ENCODE assay signal across 8 mouse cellular contexts in the genomic region with DNA sequence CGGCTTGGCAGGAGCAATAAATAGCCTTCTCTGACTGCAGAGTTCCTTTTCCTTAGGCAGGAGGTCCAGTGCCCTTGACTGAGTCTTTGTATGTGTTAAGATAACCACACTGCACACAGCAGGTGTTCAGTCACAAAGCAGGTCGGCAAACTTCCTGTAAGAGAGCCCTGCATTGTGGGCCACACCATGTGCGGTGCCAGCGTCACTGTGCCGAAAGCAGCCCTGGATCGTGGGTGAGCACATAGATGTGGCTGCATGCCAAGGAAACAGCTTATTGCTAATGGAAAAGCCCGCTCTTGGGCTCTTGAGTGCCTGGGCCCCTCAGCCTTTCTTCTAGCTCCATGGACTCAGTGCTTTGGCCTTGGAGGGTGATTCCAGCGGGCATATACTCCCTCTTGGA. TPM values are rescaled to one million over a fixed set of nuclear protein-coding genes. Genes with fewer than 3 reads are reported as not detected.
DNase-seq lines count a peak whose midpoint lies in the region; ATAC-seq and TF ChIP-seq lines count a peak whose summit lies in the region.

No protein-coding gene starts in this region.

- H3K27me3 ChIP-seq in cerebellum, adult 2 months (ENCODE audit: control insufficient read depth, insufficient read depth, low read length): no peaks in the 10 kb centered on the region
- no peaks in the 10 kb centered on the region for H3K27me3 ChIP-seq in lung, embryonic 15.5 days

- H3K4me2 ChIP-seq in lung, embryonic 15.5 days: no peak overlapping the region

- no peaks in the 10 kb centered on the region for H3K9me3 ChIP-seq in lung, embryonic 15.5 days

- peak overlapping the region; percentile 44 for H3K27ac ChIP-seq in cerebellum, adult 2 months (ENCODE audit: insufficient read depth, low read length)
- H3K27ac ChIP-seq in lung, embryonic 15.5 days: no peak overlapping the region

- ATAC-seq in lung, embryonic 15.5 days (ENCODE audit: borderline replicate concordance, extremely low read depth, low FRiP score, low TSS enrichment): peak; percentile 63; the same call in 1 of the 2 replicates

- H3K4me1 ChIP-seq in cerebellum, adult 2 months (ENCODE audit: control insufficient read depth, insufficient read depth, low read length): peaks cover 90% of the 10 kb centered on the region
- H3K4me1 ChIP-seq in lung, embryonic 15.5 days: peaks cover 5% of the 10 kb centered on the region; the same call in 1 of the 2 replicates

- TF ChIP-seq CTCF in cerebellum, adult 2 months (IDR thresholded peaks at IDR 0.05; ENCODE audit: borderline replicate concordance, insufficient read depth, low read depth, low read length): no peak

- H3K9ac ChIP-seq in lung, embryonic 15.5 days: no peak overlapping the region

- 8% methylated on average over 8 of the region's 8 CpGs for WGBS in cerebellum, adult 2 months
- 51% methylated on average over 8 of the region's 8 CpGs for WGBS in lung, embryonic 15.5 days

- H3K4me3 ChIP-seq in cerebellum, adult 2 months (replicated peaks; ENCODE audit: insufficient read depth, low read depth, low read length): no peak overlapping the region
- H3K4me3 ChIP-seq in lung, embryonic 15.5 days: no peak overlapping the region

- peak; percentile 78 to 86 for DNase-seq in cerebellum, adult 2 months
- no peak for DNase-seq in cerebellum, adult 11 months
- DNase-seq in right cerebral cortex, adult 18-20 months: peak; percentile 88
- DNase-seq in right cerebral cortex, postnatal 4 days: no peak
- DNase-seq in thymus, postnatal 0 days (ENCODE audit: low spot score): peak; percentile 82
- no peak for DNase-seq in gastrocnemius, postnatal 25 days
- no peak for DNase-seq in spleen, postnatal 10 days (ENCODE audit: low spot score in 2 of 2)

- H3K36me3 ChIP-seq in lung, embryonic 15.5 days: no peaks in the 10 kb centered on the region

- no peak for TF ChIP-seq POLR2A in cerebellum, adult 2 months (IDR thresholded peaks at IDR 0.05; ENCODE audit: borderline replicate concordance, insufficient read depth, low read length)

RNA-seq across cellular contexts. Expression of gene Rtn4r, which starts 16.8 kb away (rescaled TPM):
- 82.9 and 97.4 TPM in 2 replicates for polyA plus RNA-seq in cerebellum, adult 2 months (2012; rRNA removed)
- 0.74 and 0.90 TPM in 2 replicates for polyA plus RNA-seq in lung, embryonic 15.5 days (2015; fragmentation: Nextera tagmentation; extraction: Ambion mirVana)
- 0.31 and 0.68 TPM in 2 replicates for polyA plus RNA-seq in thymus, postnatal 0 days (2015; fragmentation: Nextera tagmentation; extraction: Ambion mirVana)
- under 1 TPM in 1 of 2 experiments, not detected in 1; 0.13 TPM for total RNA-seq in gastrocnemius, postnatal 25 days (2021)

RNA-seq across cellular contexts. Expression of gene Prodh, which starts 54.2 kb away (rescaled TPM):
- 45.1 and 55.8 TPM in 2 replicates for polyA plus RNA-seq in cerebellum, adult 2 months (2012; rRNA removed)
- 13.5 and 14.7 TPM in 2 replicates for polyA plus RNA-seq in lung, embryonic 15.5 days (2015; fragmentation: Nextera tagmentation; extraction: Ambion mirVana)
- polyA plus RNA-seq in thymus, postnatal 0 days (2015; fragmentation: Nextera tagmentation; extraction: Ambion mirVana): 29.2 and 29.5 TPM in 2 replicates
- 1 to 10 TPM; 8.1 to 9.5 TPM for total RNA-seq in gastrocnemius, postnatal 25 days (2021)

Comparison
In these comparisons a context has a peak if more than half of its experiments do, and no peak if none do; other contexts are left out.
1. DNase-seq: peak in cerebellum, adult 2 months (2 of 2), right cerebral cortex, adult 18-20 months (single experiment) and thymus, postnatal 0 days (single experiment); none in cerebellum, adult 11 months (single experiment), right cerebral cortex, postnatal 4 days (single experiment), gastrocnemius, postnatal 25 days (single experiment) and spleen, postnatal 10 days (0 of 2).
2. RNA of gene Rtn4r, which starts 16.8 kb away (polyA plus RNA-seq): 82.9 to 97.4 TPM in cerebellum, adult 2 months; 0.74 to 0.90 TPM in lung, embryonic 15.5 days and 0.31 to 0.68 TPM in thymus, postnatal 0 days; every median in the first group is over 10 times any median in the second.